Mouse (Mus musculus): Measurements from ENCODE around the gene Plcg2.
A peak's percentile ranks its signal among the peaks of the same experiment; 100 is the strongest.

Gene Plcg2

DNA sequence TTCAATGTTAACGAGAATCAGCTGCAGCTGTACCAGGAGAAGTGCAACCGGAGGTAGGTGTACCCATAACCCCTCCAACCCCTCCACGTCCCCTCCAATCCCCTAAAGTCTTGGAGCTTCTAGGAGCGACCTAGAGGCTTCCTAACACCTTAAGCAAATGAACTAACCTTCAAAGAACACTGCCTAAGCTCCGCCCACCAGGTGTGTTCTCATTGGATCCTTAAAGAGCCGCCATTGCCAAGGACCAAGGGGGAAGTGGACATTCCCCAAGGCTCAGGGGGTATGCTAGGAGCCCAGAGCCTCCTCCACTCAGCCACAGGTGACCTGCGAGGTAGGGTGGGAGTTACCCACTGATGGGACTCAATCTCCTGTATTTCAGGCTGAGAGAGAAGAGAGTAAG is 136.3 kb downstream of the Plcg2 start:
- no peak for ATAC-seq (ENCODE audit: low TSS enrichment)

- ATAC-seq (ENCODE audit: low TSS enrichment) = no peak
These were observed 139.4 kb downstream of the Plcg2 start for GRCm38 (mm10) chr8:117637462-117637861.

DNA sequence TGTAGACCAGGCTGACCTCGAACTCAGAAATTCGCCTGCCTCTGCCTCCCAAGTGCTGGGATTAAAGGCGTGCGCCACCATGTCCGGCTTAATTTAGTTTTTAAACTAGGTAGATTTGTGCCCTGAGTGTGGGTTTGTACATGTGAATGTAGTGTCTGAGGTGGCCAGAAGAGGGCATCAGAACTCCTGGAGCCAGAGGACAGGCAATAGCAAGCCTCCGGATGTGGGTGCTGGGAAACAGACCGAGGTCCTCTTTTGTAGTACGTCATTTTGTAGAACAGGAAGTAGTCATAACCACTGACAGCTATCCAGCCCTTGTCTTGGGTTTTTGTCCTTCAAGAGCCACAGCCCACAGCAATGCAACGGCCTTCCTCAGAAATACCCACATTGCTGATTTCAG is 141.5 kb downstream of the Plcg2 start:
- no peak for ATAC-seq (ENCODE audit: low TSS enrichment)

DNA sequence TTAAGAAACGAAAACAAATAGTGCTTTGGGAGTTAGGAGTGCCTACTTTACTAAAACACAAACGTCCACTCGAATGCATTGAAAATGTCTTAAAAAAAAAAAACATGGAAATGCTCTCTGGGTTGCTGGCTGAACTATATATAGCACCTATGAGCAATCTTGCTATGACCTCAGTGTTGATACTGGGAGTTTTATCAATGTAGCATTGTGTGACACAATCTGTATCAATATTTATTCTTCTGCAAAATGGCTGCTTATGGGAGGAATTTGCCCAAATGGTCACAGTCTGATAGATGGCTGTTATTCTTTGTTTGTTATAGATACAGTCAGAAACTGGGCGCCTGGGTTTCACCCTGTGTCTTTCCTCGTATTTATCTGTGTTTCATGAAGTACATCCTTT is 147.4 kb downstream of the Plcg2 start:
- ATAC-seq (ENCODE audit: low TSS enrichment) = no peak

DNA sequence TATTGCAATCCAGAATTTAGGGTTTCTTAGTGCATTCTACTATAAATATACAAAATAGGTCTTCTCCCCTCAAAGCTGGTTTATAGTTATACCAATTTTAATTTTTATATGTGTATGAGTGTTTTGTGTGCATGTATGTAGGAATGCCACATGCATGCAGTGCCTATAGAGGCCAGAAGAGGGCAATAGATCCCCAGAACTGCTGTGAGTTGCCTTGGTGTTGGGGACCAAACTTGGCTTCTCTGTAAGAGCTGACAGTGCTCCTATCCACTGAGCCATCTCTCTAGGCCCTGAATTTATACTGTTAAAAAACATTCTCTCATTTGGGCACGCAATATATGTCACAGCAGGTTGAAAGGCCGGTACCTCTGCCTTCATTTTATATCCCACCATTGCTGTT is 147.9 kb downstream of the Plcg2 start:
- no peak for ATAC-seq (ENCODE audit: low TSS enrichment)

DNA sequence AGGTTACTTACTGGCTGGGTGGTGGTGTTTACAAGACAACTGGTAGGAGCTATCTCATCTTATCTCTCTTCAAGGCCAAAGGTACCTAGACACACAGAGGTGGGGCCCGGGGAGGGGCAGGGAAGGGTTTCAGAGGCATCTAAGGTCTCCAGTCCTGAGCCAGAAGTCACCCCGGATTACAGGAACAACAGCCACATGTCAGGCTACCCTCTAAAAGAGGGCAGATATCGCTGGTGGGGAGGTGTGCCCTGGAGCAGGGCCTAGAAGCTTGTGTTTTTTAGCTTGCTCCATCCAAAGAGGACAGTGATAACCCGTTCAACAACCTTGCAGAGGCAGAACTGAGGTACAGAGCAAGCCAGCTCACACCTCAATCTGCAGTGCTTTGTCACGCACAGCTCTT is 148.3 kb downstream of the Plcg2 start:
- no peak for ATAC-seq (ENCODE audit: low TSS enrichment)

- ATAC-seq (ENCODE audit: low TSS enrichment) = no peak
These were observed 154.2 kb downstream of the Plcg2 start for GRCm38 (mm10) chr8:117652318-117652717.

DNA sequence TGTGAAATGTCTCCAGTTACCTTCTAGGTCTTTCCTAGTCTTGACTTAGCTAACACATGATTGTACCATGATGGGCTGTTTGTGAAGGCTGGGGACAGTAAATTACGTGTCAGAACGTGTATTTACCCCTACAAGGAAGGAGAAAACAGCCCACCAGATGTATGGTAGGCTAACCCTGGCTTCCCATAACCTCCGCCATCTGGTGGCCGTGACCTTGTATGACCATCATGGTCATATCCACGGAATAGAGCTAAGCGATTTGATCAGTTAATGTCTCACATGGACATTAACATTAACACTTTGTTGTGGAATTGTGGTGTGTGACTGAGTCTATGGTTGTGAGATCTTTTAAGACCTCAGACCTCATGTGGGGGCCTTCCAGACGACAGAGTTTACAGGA is 160.9 kb downstream of the Plcg2 start:
- no peak for ATAC-seq (ENCODE audit: low TSS enrichment)

GRCm38 (mm10) chr8:117660358-117661031 is 162.4 kb downstream of the Plcg2 start:
- ATAC-seq (ENCODE audit: low TSS enrichment) = peak; percentile 73

GRCm38 (mm10) chr8:117667349-117668124 is 169.4 kb downstream of the Plcg2 start:
- ATAC-seq (ENCODE audit: low TSS enrichment) = no peak

DNA sequence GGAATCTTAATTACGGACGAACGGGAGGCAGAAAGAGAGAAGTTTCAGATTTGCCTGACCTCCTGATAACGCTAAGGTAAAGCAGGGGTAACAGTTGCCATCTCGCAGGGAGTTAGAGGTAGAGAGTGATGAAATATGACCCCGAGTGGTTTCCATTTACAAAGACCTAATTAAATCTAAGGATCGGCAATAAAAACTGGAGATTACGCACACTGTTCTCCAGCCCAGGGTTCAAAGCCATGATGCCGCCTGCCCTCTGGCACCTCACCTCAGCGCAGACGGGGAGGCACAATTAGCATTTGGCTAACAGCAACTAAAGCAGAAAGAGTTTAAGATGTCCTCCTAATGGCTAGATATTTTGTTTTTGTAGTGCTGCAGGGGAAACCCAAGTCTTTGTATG is 172.4 kb downstream of the Plcg2 start:
- ATAC-seq (ENCODE audit: low TSS enrichment) = no peak

- no peak for ATAC-seq (ENCODE audit: low TSS enrichment)
These were observed 174.5 kb downstream of the Plcg2 start for GRCm38 (mm10) chr8:117672558-117672957.

DNA sequence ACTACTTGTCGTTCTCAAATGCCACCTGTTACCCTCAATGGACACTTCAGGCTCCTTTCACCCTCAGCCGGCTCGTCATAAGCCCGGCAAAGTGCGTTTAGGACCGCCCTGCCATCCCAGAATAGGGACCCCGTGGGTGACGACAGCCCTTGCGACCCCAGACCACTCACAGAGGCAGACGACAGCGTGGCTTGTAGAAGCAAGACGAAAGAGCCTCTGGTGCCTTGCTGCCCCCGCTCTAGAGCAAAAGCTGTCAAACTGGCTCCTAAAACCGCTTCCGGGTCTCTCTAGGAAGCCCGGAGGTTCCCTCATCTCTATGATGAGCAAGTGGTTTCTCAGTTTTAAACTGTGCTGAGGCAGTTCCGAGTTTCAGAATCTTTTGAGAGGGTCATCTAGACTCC is 175.3 kb downstream of the Plcg2 start, which contains the start of gene Sdr42e1:
Gene Sdr42e1, minus strand, starts transcription at position 260 of the 401 bp plus-strand sequence.
- peak; percentile 91 for ATAC-seq (ENCODE audit: low TSS enrichment)

- ATAC-seq (ENCODE audit: low TSS enrichment) = no peak
These were observed 177.1 kb downstream of the Plcg2 start for GRCm38 (mm10) chr8:117675171-117675570.

DNA sequence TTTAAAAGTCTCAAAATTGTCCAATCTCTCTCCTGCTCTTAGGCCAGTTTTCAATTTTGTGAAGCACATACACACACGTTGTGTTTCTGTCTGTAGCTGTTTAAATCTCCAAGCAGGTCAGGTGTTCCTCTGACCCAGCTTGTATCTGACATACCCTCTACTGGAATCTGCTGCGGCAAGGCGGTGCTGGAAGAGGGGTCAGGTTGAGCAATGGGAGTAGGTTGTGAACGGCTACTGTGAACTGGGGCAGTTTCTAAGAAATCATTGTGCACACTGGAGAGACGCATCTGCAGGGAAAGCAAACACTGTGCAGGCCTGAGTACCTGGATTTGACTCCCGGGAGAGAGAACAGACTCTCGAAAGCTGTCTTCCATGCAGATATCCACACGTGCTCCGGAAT is 178.4 kb downstream of the Plcg2 start:
- no peak for ATAC-seq (ENCODE audit: low TSS enrichment)

GRCm38 (mm10) chr8:117677011-117677410 is 178.9 kb downstream of the Plcg2 start:
- ATAC-seq (ENCODE audit: low TSS enrichment) = no peak

GRCm38 (mm10) chr8:117678650-117679049 is 180.6 kb downstream of the Plcg2 start:
- ATAC-seq (ENCODE audit: low TSS enrichment) = no peak

DNA sequence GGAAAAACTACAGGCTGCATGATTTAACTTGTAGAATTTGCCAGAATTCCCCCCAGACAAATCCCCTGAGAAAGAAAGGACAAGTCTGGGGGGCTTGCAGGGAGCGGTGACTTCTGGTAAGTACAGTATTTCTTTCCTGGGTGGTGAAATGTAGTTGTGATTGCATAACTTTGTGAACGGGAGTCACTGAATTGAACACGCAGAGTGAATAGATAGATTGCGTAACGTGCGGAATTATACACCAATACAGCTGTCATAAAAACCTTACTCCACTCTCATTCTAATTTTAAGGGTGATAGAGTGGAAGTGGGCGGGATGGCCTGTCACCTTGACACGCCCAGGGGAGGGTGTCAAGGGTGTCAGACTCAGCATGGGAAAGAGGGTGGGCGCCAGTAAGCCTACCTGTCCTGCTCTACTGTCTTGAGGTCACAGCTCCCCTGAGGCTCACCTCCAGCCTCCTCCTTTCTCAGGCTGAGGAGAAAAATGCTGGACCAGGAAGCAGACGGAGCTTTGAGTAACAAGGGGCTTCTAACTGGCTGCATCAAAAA is 185.9 kb downstream of the Plcg2 start:
- ATAC-seq (ENCODE audit: low TSS enrichment) = no peak

- ATAC-seq (ENCODE audit: low TSS enrichment) = no peak
These were observed 186.4 kb downstream of the Plcg2 start for GRCm38 (mm10) chr8:117684504-117684903.

All from frontal cortex, adult (tissue).